Mouse (Mus musculus): Measurements from ENCODE around the gene Atxn7l1.
A peak's percentile ranks its signal among the peaks of the same experiment; 100 is the strongest.

Atxn7l1 gene

DNA sequence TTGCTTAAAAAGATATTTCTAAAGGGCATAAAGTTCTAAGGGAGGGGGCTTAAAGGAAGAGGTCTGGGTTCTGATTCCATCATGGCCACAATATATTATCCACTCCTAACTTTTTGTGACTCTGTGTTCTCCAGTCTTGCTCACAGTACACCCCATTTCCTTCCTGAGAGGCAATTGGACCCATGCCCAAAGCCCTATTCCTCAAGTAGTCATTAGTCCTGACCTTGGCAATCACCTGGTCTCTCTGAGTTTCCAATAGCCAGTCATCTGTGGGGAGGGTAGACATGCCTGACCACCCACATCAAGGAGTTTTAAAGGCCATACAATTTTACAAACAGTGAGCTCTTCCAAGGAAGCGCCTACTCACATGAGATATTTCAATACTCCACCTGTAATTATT lies 176.3 kb downstream of the Atxn7l1 start:
- no peak for DNase-seq (ENCODE audit: low spot score)

DNA sequence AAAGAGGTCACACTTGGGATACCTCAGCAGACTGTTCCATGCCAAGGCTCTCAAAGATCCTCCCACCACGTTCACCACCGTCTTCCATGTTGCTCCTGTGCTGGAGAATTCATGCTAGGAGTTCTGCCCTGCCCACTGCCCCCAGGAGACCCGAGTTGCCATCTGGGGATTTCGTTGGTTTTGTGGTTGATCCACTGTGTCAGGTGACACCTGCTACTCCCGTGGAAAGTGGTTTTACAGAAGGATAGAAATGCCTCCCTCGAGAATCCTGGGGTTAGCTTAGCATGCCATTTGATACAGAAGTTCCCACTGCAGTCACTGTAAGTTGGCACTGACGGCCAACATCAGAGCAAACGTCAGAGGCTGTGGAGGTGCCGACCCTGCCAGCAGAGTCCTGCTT lies 177.9 kb downstream of the Atxn7l1 start:
- DNase-seq (ENCODE audit: low spot score) = no peak

DNA sequence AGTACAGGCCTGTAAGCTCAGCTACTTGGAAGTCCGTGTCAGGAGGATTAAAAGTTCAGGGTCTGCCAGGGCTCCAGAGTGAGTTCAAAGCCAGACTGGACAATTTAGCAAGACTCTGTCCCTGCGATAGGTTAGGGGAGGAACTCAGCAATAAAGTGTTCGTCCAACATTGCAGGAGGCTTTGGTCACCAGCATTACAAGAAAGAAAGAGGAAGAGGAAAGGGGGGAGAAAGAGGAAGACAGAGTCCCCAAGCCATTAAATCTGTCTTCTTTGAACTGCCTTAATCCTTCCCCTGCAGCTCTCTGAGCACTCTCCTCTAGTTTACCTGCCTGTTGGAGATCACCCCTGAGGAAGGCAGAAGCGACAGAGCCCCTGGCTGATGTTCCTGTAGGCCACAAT lies 184.6 kb downstream of the Atxn7l1 start:
- no peak for DNase-seq (ENCODE audit: low spot score)

DNA sequence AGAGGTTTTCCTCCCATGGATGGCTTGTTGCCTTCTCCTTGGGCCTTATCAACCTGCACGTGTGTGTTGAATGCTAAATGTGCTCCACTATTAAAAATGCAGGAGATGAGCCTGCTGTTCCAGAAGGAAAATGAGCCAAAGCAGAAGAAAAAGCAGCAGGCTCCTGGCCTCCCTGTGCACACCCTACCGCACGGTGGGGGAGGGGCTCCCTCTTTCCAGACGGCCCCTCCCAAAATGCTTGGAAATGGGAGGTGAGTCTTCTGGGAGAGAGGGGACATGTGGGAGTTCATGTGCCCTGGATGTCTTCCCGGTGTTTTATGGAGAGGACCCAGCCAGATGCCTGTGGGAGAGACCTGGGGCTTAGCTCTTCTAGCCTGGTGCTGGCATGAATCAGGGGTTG lies 185.3 kb downstream of the Atxn7l1 start:
- no peak for DNase-seq (ENCODE audit: low spot score)

DNA sequence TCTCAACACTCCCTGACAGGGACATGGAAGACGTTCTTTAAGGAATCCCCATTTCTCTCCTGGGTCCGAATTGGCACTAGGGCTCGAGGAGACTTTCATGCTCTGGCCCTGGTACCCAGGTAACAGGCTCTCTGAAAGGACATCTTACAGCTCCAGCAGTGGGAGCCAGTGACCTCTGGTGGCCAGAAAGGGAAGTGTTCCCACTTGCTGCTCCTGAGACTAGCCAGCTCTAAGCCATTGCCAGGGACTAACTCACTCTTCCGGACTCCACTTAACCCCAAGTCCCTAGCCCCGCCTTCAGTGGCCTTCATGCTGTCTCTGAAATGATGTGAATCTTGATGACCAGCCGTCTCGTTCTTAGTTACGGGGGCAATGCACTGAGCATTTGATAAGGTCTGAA lies 186.4 kb downstream of the Atxn7l1 start:
- DNase-seq (ENCODE audit: low spot score) = peak; percentile 58

GRCm38 (mm10) chr12:33334511-33334910 lies 187.0 kb downstream of the Atxn7l1 start:
- DNase-seq (ENCODE audit: low spot score) = no peak

- no peak for DNase-seq (ENCODE audit: low spot score)
Measured at GRCm38 (mm10) chr12:33334951-33335350, 187.5 kb downstream of the Atxn7l1 start.

DNA sequence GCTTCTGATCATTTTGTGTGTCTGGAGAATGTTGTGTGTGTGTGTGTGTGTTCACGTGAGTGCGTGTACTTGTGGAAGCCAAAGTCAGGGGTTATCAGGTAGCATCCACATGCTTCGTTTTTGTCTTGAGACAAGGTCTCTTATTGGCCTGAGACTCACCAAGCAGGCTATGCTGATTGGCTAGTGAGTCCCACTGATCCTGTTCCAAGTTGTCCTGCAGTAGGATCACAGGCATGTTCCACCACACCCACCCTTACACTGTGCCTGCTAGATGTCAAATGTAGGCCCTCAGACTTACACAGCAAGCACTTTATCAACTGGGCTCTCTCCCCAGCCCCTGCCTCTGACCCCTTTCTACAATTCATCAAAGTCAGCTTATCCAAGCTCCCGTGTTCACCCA lies 187.9 kb downstream of the Atxn7l1 start:
- DNase-seq (ENCODE audit: low spot score) = no peak

DNA sequence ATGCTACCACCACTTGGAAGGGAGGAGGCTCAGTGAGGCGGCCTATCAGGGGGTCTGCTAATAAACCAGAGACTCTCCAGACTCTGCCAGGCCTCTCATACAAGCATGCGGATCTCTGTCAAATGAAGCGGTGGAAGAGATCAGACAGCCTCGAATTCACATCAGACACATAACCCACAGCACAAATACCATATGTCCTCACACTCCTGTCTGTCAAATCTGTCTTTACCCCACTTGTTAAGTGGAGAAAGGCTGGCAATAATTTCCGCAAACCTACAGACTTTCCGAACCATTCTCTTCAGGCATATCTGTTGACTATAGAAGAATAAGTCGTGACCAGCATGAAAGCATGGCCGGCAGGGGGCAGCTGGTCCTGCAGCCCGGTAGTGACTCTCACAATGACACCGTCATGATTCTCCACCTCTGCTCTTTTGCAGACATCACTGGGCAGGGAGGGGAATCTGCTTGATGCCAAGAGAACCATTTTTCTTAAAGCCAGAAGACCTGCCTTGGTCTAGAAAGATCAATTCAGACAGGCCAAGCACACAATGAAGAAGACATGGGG lies 189.2 kb downstream of the Atxn7l1 start:
- DNase-seq (ENCODE audit: low spot score) = no peak

GRCm38 (mm10) chr12:33337289-33337688 lies 189.8 kb downstream of the Atxn7l1 start:
- DNase-seq (ENCODE audit: low spot score) = no peak

GRCm38 (mm10) chr12:33338170-33338569 lies 190.7 kb downstream of the Atxn7l1 start:
- no peak for DNase-seq (ENCODE audit: low spot score)

DNA sequence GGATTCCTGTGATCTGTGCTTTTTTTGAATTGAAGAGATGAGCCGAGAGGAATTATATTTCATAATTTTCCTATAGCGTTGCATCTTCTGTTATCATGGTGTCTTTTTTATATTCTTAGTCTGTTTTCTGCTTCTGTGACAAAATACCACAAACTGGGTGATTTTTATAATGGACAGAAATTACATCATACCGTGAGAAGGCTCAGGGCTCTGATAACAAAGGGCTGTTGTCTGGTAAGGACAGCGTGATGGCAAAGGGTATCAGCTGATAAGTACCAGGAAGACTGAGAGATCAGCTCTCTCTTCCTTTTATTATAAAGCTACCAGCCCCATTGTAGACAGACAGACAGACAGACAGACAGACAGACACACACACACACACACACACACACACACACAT lies 192.3 kb downstream of the Atxn7l1 start:
- no peak for DNase-seq (ENCODE audit: low spot score)

DNA sequence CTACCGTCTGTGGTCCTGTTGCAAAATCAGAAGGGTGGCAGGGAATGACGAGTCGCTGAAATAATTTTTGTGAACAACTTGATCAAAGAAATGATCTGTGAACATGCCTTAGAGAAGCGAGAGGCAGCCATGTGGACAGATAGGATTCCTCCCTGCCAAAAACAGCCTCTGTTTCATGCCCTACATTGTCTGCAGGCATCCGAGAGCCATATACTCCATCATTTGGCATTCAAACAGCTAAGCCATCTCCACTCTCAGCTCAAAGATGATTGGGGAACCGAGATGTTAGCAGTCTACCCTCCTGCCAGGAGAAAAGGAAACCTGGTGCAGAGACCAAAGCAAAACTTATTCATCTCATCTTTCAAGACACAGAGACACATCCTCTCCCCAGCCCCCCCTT lies 193.2 kb downstream of the Atxn7l1 start:
- no peak for DNase-seq (ENCODE audit: low spot score)

DNA sequence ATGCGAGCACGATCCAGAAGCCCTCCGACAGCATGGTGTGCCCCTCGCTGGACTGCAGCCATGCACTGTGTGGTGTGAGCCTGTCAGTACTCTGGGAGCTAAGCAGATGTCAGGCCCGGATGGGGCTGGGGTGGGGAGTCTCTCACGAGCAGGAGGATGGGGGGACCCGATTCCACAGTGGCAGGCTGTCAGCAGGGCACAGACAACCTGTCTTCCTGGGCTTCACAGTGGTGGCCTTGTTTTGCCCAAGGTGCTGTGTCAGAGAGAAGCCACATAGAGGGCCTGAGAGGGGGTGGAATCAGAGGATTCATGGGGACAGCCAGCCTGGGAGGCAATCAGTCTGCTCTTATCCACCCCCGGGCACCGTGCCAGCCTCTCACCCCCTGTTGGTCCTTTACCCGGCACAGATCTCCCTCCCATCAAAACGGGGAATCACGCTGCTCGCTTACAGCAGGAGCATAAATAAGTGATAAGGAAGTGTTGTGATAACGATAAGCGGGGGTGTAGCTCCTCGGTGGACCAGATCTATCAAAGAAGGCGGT lies 193.9 kb downstream of the Atxn7l1 start:
- no peak for DNase-seq (ENCODE audit: low spot score)

- DNase-seq (ENCODE audit: low spot score) = no peak
Measured at GRCm38 (mm10) chr12:33344970-33345772, 197.7 kb downstream of the Atxn7l1 start.

DNA sequence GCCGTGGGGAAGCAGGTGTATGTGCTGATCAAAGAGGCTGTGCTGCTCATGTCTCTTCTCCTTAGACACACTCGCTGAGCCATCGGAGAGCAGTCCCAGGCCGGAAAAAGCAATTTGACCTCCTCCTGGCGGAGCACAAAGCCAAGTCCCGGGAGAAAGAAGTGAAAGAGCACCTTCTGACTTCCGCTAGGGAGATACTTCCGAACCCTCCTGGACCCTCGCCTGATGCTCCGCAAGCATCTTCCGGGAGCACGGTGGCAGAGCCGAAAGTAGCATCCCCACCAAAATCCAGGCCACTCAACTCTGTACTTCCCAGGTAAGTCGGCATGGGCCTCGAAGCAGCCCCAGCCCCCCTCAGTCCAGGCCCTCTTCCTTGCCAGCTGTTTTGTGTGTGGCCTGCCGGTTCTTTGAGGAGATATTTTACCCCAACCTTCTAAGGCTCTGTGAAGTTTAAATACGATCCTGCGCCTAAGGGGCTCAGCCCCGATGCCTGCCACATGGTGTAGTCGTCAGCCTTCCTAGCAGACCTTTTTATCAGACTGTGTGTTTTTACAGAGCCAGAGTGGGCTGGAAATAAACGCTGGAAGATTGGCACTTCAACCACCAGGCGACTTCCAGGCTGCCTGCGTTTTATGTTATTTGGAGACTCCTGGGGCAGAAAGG lies 198.4 kb downstream of the Atxn7l1 start:
- DNase-seq (ENCODE audit: low spot score) = no peak

DNA sequence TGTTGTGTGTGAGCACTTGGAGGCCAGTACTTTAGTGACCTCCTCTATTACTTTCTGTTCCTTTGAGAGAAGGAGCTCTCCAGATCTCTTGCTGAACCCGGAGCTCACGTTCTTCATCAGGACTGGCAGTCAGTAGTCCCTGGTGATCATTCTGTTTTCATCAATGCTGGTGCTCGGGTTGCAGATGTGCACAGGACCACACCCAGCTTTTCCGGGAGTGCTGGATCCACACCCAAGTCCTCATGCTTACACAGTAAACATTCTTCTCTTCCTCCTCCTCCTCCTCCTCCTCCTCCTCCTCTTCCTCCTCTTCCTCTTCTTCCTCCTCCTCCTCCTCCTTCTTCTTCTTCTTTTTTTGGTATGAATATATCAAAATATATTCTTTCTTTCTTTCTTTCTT lies 205.2 kb downstream of the Atxn7l1 start:
- DNase-seq (ENCODE audit: low spot score) = no peak

GRCm38 (mm10) chr12:33358345-33358744 lies 210.9 kb downstream of the Atxn7l1 start:
- DNase-seq (ENCODE audit: low spot score) = no peak

- no peak for DNase-seq (ENCODE audit: low spot score)
Measured at GRCm38 (mm10) chr12:33359209-33359608, 211.7 kb downstream of the Atxn7l1 start.

DNA sequence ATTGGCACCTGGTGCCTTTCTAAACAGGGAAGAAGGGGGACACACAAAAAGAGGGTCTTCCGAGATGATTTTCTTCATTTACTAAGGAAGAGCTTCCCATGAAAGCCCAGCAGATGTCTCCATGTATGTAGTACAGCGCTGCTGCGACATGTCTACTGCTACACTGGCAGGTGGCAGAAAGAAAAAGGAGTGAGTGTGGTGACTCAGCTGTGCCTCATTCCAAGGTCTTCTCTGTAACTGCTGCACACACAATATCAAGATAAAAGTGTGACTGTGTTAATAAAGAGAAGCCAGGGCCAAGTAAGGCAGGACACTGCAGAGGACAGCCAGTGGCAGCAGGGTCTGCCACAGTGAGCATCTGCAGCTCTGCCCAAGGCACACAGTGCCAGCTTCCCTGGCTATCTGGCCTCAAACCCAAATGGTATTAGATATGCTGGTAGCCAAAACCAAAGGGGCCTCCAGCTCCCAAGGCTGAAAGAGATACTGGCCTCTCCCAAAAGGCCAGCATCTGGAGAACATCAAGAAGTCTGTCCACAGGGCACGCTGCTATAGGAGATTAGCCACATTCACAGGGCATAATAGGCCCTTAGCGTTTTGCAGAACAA lies 212.5 kb downstream of the Atxn7l1 start:
- no peak for DNase-seq (ENCODE audit: low spot score)

GRCm38 (mm10) chr12:33360729-33361128 lies 213.2 kb downstream of the Atxn7l1 start:
- no peak for DNase-seq (ENCODE audit: low spot score)

- DNase-seq (ENCODE audit: low spot score) = no peak
Measured at GRCm38 (mm10) chr12:33364511-33364910, 217.0 kb downstream of the Atxn7l1 start.

- peak; percentile 58 for DNase-seq (ENCODE audit: low spot score)
Measured at GRCm38 (mm10) chr12:33365133-33365532, 217.6 kb downstream of the Atxn7l1 start.
